Mouse (Mus musculus) ovary, postnatal 14 days (tissue): ENCODE data around the gene Tm9sf1.
A peak's percentile ranks its signal among the peaks of the same experiment; 100 is the strongest.

Experiments
- DNase-seq: peaks from one replicate; pipeline ENCODE4 v3.0.0; 2022; ENCODE audit warnings: low spot score

Tm9sf1 gene

DNA sequence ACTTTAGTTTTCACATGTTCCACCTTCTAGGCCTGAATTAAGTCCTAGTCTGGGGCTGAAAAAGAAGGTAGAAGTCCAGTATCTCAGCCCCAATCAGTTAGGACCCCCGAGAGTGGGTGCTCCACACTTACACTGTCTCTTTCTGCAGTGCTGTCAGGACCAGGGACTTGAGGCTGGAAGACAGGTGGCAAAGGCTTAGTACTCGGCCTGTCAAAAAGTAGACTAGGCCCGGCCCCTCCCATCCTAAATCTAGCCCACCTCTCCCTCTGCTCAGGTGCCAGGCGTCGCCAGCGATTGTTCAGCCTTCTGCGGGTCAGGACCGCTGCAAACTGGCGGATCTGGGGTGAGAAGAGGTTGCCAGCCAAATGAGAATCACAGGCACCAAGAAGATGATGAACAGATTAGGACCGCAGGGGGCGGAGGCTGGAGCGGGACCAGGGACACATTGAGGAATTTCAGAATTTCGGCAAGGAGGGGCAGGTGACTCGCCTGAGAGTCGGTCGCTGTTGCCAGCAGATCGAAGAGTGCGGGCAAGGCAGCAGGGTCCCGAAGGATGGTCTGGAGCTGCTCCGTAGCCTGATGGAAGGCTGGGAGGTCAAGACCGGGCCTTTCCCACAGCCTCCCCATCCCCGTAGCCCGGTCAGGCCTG lies 8.6 kb downstream of the Tm9sf1 start:
- no peak for DNase-seq

- DNase-seq = no peak
These were observed 14.3 kb downstream of the Tm9sf1 start for GRCm38 (mm10) chr14:55629312-55629711.

DNA sequence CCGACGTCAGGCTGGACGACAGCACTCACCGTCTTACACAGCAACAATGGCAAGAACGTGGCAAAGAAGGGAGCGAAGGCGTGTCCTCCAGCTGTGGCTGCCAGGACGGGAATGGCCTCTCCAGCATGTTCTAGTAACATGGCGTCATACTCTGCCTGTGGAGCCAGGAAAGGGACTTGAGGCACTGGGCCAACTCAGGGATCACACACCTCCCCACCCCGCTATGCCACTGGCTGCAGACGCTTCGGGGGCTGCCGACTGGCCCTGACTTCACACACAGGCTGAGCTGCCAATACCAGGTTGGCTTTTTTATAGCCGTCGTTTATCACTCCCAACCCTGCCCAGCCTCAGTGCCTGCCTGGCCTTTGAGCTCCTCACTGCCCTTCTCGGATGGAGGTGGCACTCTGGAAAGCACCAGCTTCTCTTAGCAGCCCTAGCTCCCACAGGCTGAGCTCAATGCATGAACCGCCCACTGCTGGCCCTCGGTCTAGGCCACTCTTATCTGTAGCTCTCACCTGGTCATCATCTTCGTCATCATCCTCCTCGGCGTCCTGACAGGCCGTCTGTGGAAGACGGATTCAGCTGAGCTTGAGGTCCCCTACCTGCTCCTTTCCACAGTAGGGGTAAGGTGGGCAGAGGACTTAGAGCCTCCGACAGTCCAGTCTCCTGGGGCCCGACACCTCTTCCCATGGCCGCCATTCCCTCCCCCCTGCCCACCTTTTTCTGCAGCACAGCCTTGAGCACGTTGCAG lies 15.4 kb downstream of the Tm9sf1 start:
- DNase-seq = no peak

GRCm38 (mm10) chr14:55618486-55619195 lies 25.0 kb downstream of the Tm9sf1 start:
- no peak for DNase-seq

- DNase-seq = no peak
These were observed 25.8 kb downstream of the Tm9sf1 start, which contains the start of gene Rec8 for GRCm38 (mm10) chr14:55617822-55618221. Gene Rec8 (plus strand): TSS chr14:55618037.

GRCm38 (mm10) chr14:55616844-55617243 lies 26.8 kb downstream of the Tm9sf1 start:
- no peak for DNase-seq

- no peak for DNase-seq
These were observed 27.7 kb downstream of the Tm9sf1 start for GRCm38 (mm10) chr14:55615876-55616275.

GRCm38 (mm10) chr14:55614565-55615178 lies 28.9 kb downstream of the Tm9sf1 start:
- no peak for DNase-seq

GRCm38 (mm10) chr14:55613346-55613745 lies 30.3 kb downstream of the Tm9sf1 start:
- no peak for DNase-seq

DNA sequence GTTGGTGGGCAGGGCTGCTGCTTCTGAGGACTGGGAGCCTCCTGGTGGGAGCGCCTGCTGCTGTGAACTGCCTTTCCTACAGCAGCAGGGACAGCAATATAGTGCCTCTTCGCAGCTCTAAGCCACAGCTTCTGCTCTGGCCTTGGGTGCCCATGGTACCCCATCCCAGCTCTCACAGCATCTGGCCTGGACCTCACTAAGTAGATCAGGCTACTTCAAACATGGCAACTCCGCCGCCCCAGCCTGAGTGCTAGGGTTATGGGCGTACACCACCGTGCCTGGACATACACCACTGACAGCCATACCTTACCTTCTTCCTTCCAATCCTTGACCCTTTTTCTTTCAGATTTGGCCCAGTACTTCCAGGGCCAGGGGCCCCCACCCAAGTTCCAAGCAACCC lies 35.3 kb downstream of the Tm9sf1 start:
- DNase-seq = no peak

DNA sequence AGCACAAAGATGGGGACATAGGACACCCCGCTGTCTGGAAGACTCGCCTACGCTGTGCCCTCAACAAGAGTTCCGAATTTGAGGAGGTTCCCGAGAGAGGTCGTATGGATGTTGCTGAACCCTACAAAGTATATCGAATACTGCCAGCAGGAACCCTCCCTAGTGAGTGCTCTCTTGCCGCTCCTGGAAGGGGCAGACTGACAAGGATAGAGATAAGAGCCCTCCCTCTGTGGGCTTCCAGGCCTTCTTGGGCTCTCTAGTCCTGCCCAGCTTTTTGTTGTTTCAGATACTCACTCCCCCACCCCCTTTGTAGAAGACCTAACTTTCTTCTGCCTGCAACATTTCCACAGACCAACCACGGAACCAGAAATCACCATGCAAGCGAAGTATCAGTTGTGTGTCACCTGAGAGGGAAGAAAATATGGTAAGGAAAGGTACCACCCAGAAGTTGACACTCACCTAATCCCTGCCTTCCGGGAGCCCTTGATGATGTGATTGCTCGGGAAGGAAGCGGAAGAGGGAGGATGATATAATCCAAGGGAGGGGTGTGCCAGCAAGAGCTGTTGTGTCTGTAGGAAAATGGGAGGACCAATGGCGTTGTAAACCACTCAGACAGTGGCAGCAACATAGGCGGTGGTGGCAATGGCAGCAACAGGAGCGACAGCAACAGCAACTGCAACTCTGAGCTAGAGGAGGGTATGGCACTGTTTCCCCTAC lies 37.7 kb downstream of the Tm9sf1 start:
- no peak for DNase-seq

- DNase-seq = no peak
These were observed 38.8 kb downstream of the Tm9sf1 start for GRCm38 (mm10) chr14:55604823-55605222.

GRCm38 (mm10) chr14:55603633-55604576 lies 39.7 kb downstream of the Tm9sf1 start:
- DNase-seq = peak; percentile 84

DNA sequence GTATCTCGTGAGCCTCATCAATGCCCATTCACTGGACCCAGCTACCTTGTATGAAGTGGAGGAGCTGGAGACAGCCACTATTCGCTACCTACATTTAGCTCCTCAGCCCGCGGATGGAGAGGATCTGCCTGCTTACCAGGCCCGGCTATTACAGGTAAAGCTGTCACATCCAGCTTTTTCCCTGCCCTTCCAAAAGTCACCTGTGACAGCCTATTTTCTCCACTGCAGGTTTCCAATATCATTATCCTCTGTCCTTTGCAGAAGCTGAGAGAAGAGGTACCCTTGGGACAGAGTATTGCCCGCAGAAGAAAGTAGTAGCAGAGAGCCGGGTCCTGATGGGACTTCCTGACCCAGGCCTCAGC lies 40.4 kb downstream of the Tm9sf1 start, which contains the start of gene Irf9:
TSS of gene Irf9 (plus strand) at position 301 of the 362 bp plus-strand sequence.
- no peak for DNase-seq

DNA sequence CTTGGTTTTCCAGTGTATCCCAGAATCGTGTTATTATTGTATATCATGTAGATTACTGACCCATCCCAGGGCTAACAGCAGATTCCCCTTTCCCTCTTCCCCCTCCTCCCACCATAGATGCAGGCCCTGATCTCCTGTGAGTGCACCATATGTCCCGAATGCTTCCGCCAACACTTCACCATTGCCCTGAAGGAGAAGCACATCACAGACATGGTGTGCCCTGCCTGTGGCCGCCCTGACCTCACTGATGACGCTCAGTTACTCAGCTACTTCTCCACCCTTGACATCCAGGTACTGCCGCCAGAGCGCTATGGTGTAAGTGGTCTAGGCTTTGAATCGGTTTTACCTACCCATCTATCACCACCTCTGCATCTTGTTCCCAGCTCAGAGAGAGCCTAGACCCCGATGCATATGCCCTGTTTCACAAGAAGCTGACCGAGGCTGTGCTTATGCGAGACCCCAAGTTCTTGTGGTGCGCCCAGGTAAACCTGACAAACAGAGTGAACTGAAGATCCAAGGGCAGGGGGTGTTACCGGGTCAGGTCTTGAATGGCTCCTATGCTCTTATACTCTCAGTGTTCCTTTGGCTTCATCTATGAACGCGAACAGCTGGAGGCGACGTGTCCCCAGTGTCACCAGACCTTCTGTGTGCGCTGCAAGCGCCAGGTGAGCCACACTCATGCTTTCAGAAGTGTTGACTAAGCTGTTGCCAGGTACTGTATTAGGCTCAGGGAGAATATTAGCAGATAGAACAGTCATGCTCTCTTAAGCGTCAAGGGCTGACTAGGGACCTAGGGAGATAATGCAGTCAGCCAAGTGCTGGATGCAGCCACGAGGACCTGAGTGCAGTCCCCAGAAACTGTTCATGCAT lies 44.9 kb downstream of the Tm9sf1 start:
- no peak for DNase-seq

- no peak for DNase-seq
These were observed 47.4 kb downstream of the Tm9sf1 start for GRCm38 (mm10) chr14:55596036-55596690.

DNA sequence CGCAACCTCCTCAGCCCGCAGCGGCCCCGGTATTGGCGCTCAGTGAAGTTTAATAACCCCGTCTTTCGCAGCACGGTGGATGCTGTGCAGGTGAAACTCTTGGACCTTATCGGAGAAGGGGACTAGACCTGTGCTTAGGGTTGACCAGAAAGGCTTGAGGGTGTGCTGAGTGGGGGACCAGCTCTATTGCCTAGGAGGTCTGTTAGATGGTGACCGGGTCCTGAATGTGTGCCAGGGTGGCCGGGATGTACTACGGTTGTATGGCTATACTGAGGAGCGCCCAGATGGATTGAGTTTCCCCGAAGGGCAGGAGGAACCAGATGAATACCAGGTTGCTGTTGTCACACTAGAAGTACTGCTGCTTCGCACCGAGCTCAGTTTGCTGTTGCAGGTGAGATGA lies 51.4 kb downstream of the Tm9sf1 start:
- DNase-seq = no peak

- peak; percentile 85 for DNase-seq
These were observed 52.2 kb downstream of the Tm9sf1 start, which contains the start of gene Rnf31 for GRCm38 (mm10) chr14:55591331-55591891. Gene Rnf31 (plus strand): TSS chr14:55591708.
